Mouse (Mus musculus) heart, postnatal 10 days (tissue): ENCODE measurements at regions not wholly inside any gene's neighbourhood (a gene's known extent, or its start where the extent isn't known, plus 50 kb on each side); places are given as distances from the start of the nearest gene placed in this dataset.

ENCODE experiments used
- DNase-seq, 2 experiments: peaks; one replicate each; pipeline ENCODE4 v3.0.0; 2021
- intact Hi-C: fragments of 180-260 bp; cut with DNase I; formaldehyde crosslinking; loops from one replicate; pipeline ENCODE4 v1.15.1; 2025

- intact Hi-C loops = no loop called here
- DNase-seq = no peak
Observed at GRCm38 (mm10) chr3:41167476-41167875, 84.6 kb upstream of the Pgrmc2 start.

GRCm38 (mm10) chr3:41164736-41165135 lies 81.9 kb upstream of the Pgrmc2 start:
- no peak for DNase-seq
- intact Hi-C loops = loop anchor here (5.0 kb wide), 1 partner anchor 82 kb away; the partner anchor contains the start of gene Pgrmc2

GRCm38 (mm10) chr3:41163767-41164166 lies 80.9 kb upstream of the Pgrmc2 start:
- no peak for DNase-seq
- intact Hi-C loops = loop anchor here (5.0 kb wide), 1 partner anchor 81 kb away; the partner anchor contains the start of gene Pgrmc2

GRCm38 (mm10) chr3:41162514-41162913 lies 79.7 kb upstream of the Pgrmc2 start:
- no peak for DNase-seq
- intact Hi-C loops = loop anchor here (5.0 kb wide), 1 partner anchor 80 kb away; the partner anchor contains the start of gene Pgrmc2

GRCm38 (mm10) chr3:41160648-41161047 lies 77.8 kb upstream of the Pgrmc2 start:
- intact Hi-C loops = loop anchor here (5.0 kb wide), 1 partner anchor 78 kb away; the partner anchor contains the start of gene Pgrmc2

GRCm38 (mm10) chr3:41158314-41158973 lies 75.6 kb upstream of the Pgrmc2 start:
- no peak for DNase-seq
- intact Hi-C loops = no loop called here

More at GRCm38 (mm10) chr3:41160648-41161047, 77.8 kb upstream of the Pgrmc2 start:
- DNase-seq = no peak

- intact Hi-C loops = no loop called here
- no peak for DNase-seq
Observed at GRCm38 (mm10) chr3:41157428-41157827, 74.6 kb upstream of the Pgrmc2 start.

GRCm38 (mm10) chr3:41156562-41156961 lies 73.7 kb upstream of the Pgrmc2 start:
- intact Hi-C loops = no loop called here
- no peak for DNase-seq

GRCm38 (mm10) chr3:41155132-41155760 lies 72.4 kb upstream of the Pgrmc2 start:
- intact Hi-C loops = no loop called here
- DNase-seq = no peak

GRCm38 (mm10) chr3:41154402-41154801 lies 71.6 kb upstream of the Pgrmc2 start:
- intact Hi-C loops = no loop called here
- no peak for DNase-seq

- DNase-seq = no peak
- intact Hi-C loops = no loop called here
Observed at GRCm38 (mm10) chr3:41151989-41152388, 69.1 kb upstream of the Pgrmc2 start.

- intact Hi-C loops = no loop called here
- no peak for DNase-seq
Observed at GRCm38 (mm10) chr3:41140391-41140790, 57.5 kb upstream of the Pgrmc2 start.

- intact Hi-C loops = no loop called here
- DNase-seq = no peak
Observed at GRCm38 (mm10) chr3:41137931-41138330, 55.1 kb upstream of the Pgrmc2 start.

GRCm38 (mm10) chr3:41132889-41133288 lies 50.0 kb upstream of the Pgrmc2 start:
- intact Hi-C loops = no loop called here

More at GRCm38 (mm10) chr3:41132889-41133288, 50.0 kb upstream of the Pgrmc2 start:
- DNase-seq = no peak
